Mouse (Mus musculus) lung, embryonic 16.5 days (tissue): Measurements from ENCODE around the gene Gm10192. TPM values are rescaled to one million over a fixed set of nuclear protein-coding genes. Genes with fewer than 3 reads are reported as not detected.
"Not testable (repeated sequence)": the region's sequence is repeated elsewhere in the genome, so short reads cannot be mapped to it uniquely, and the experiment has no call there.

Source experiments
- ATAC-seq: fragments of 200-750 bp; cut with Nextera tagmentation; 2 replicates; pipeline ENCODE4 v1.8.0; 2017; ENCODE audit warnings: low read depth, mild to moderate bottlenecking, moderate library complexity
- H3K27ac ChIP-seq: fragments of 300-500 bp; sonication (generic); 2 replicates; pipeline ENCODE4 v1.5.1; 2014; ENCODE audit warnings: mild to moderate bottlenecking, control low read depth, low read length
- H3K27me3 ChIP-seq: fragments of 300-500 bp; sonication (generic); 2 replicates; pipeline ENCODE4 v1.6.1; 2014; ENCODE audit warnings: low read depth, low read length, mixed read lengths; ENCODE audit not compliant: control insufficient read depth, insufficient read depth
- H3K36me3 ChIP-seq: fragments of 300-500 bp; sonication (generic); 2 replicates; pipeline ENCODE4 v1.6.1; 2014; ENCODE audit warnings: low read length; ENCODE audit not compliant: control insufficient read depth, insufficient read depth
- H3K4me1 ChIP-seq: fragments of 300-500 bp; sonication (generic); replicated peaks from 2 replicates; pipeline ENCODE4 v1.6.1; 2014; ENCODE audit warnings: low read length, mixed read lengths; ENCODE audit not compliant: control insufficient read depth, insufficient read depth
- H3K4me2 ChIP-seq: fragments of 300-500 bp; sonication (generic); 2 replicates; pipeline ENCODE4 v1.6.1; 2014; ENCODE audit warnings: low read depth, low read length, control low read depth
- H3K4me3 ChIP-seq: fragments of 300-500 bp; sonication (generic); 2 replicates; pipeline ENCODE4 v1.5.1; 2014; ENCODE audit warnings: mild to moderate bottlenecking, low read length, control low read depth
- H3K9ac ChIP-seq: fragments of 300-500 bp; sonication (generic); 2 replicates; pipeline ENCODE4 v1.6.1; 2014; ENCODE audit warnings: low read length, control low read depth
- H3K9me3 ChIP-seq: fragments of 300-500 bp; sonication (generic); 2 replicates; pipeline ENCODE4 v1.6.1; 2016; ENCODE audit warnings: low read length; ENCODE audit not compliant: control insufficient read depth
- WGBS: fragments of 180-500 bp; shearing (Covaris S2); extraction: QIAGEN DNeasy Blood & Tissue Kit; methylation state at CpG from one replicate; pipeline ENCODE4 v1.1.7; 2014; 5-methylcytosine and 5-hydroxymethylcytosine counted together
- polyA plus RNA-seq: library from polyadenylated mRNA; unstranded; fragments of >200 nt; fragmentation: Nextera tagmentation; extraction: Ambion mirVana; gene quantifications from 2 replicates; pipeline ENCODE4 v1.2.1, GENCODE M21; 2015

Gene Gm10192
- polyA plus RNA-seq = not detected in 2 replicates

DNA sequence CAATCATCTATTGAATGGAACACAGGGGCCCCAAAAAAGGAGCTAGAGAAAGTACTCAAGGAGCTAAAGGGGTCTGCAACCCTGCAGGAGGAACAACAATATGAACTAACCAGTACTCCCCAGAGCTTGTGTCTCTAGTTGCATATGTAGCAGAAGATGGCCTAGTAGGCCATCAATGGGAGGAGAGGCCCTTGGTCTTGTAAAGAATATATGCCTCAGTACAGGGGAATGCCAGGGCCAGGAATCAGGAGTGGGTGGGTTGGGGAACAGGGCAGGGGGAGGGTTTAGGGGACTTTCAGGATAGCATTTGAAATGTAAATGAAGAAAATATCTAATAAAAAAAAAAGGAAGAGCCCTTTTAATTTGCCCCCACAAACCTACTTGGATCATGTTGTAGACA, at the start of gene Gm10192:
Gene Gm10192, minus strand, starts transcription at position 101 of the 400 bp plus-strand sequence.
- not testable (repeated sequence) for H3K9me3 ChIP-seq, H3K27me3 ChIP-seq, H3K4me1 ChIP-seq, H3K9ac ChIP-seq, H3K4me3 ChIP-seq, ATAC-seq, H3K36me3 ChIP-seq, H3K4me2 ChIP-seq, H3K27ac ChIP-seq

DNA sequence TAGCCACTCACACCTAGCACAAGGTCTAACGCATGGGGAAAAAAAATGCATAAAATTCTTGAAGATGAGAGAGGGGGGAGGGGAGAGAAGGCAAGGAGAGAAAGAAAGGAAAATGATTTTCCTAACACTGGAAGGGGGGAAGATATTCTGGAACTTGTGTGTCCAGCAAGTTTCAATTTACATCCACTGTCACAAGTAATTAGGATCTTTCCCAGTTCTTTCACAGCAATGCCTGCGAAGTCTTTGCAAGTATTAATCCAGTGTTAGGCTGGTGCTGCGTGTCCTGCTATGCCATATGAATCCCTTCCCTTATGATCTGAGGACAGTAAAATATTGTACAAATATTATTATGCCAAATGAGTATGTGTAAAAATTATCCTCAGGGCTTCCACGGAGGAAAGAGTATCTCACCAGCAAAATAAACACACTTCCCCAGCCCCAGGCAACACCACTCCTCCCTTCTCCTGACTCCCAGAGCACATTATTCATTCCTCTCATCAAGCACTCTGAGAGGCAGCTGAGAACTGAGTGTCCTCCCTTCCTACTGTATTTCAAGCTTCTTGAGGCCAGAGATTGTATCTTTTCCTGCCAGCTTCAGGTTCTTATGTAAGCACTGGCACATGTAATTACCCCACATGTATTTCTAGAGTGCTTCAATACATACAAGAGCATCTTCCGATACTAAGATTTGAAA, 47.6 kb upstream of the Gm10192 start:
- no peak for ATAC-seq
- WGBS = 36% methylated on average over 5 of the region's 5 CpGs
- Histone ChIP-seq H3K27ac (no peak overlapping the region), H3K9ac (no peak overlapping the region), H3K4me1 (0 out of 2 replicates have a peak, but pooled peaks cover 2% of the 10 kb centered on the region), H3K4me3 (no peak overlapping the region), H3K36me3 (no peaks in the 10 kb centered on the region), H3K4me2 (no peak overlapping the region), H3K9me3 (no peaks in the 10 kb centered on the region), H3K27me3 (no peaks in the 10 kb centered on the region)

DNA sequence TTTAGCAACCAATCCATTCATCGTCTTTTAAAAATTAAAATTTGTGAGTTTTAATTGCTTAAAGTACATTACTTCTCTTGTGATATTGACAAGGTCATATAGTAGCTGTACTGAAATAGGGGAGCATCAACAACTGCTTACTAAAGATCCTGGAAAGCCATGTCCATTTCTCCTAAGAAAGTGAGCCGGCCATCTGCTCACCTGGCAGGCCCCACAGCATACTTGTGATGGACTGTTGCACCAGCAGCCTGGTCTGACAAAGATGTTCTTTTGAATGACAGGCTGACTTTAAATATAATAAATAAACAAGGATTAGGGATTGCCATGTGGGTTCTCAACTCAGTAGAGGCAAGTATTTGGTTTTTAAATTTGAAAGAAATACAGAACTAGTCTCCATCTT, 36.7 kb upstream of the Gm10192 start:
- H3K9me3 ChIP-seq = no peaks in the 10 kb centered on the region
- WGBS = 94% methylated on average over 2 of the region's 2 CpGs
- H3K4me1 ChIP-seq = no peaks in the 10 kb centered on the region
- ATAC-seq = no peak
- H3K4me3 ChIP-seq = no peak overlapping the region
- no peak overlapping the region for H3K27ac ChIP-seq
- H3K36me3 ChIP-seq = no peaks in the 10 kb centered on the region
- H3K4me2 ChIP-seq = no peak overlapping the region
- H3K27me3 ChIP-seq = no peaks in the 10 kb centered on the region
- H3K9ac ChIP-seq = no peak overlapping the region

DNA sequence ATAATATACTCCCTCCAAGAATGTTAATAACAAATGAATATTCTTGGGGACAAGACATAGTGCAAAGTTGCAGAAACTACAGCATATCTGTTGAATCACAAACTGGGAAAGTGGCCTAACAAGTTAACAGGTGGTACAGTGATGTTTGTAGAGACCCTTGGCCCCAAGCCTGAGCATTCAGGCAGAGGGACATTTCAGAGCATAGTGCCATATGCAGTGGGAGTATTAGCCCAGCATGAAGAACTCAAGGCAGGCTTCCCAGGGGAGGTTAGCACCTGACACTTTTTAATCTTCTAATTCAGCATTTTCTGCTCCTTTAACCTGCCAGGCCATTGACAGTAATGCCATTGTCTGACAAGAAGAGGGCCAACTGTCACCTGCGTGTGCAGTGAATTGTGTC, 34.9 kb upstream of the Gm10192 start:
- no peak overlapping the region for H3K27ac ChIP-seq
- H3K9ac ChIP-seq = no peak overlapping the region
- 69% methylated on average over 1 of the region's 1 CpGs for WGBS
- H3K9me3 ChIP-seq = no peaks in the 10 kb centered on the region
- H3K36me3 ChIP-seq = no peaks in the 10 kb centered on the region
- no peak for ATAC-seq
- H3K4me2 ChIP-seq = no peak overlapping the region
- no peaks in the 10 kb centered on the region for H3K27me3 ChIP-seq
- H3K4me3 ChIP-seq = no peak overlapping the region
- H3K4me1 ChIP-seq = no peaks in the 10 kb centered on the region

DNA sequence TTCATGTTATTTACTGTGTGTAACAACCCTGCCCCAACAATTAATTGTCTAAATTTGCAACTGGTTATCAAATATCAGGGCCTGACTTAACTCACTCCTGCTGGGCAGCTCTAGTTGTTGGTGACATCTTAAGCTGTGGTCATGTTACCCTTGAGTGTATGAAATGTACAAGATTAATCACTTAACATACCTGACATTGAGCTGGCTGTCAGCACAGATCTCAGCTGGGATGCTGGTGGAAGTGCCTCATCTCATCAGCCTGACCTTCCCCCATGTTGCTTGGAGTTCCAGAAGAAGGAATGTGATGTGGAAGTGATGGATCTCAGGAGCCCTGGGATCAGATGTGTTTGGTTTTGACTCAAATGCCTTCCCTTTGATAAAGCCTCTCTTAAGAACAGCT, 29.5 kb upstream of the Gm10192 start:
- Histone ChIP-seq H3K36me3 (no peaks in the 10 kb centered on the region), H3K4me1 (no peaks in the 10 kb centered on the region), H3K27me3 (no peaks in the 10 kb centered on the region), H3K9ac (no peak overlapping the region), H3K4me3 (no peak overlapping the region), H3K4me2 (no peak overlapping the region), H3K9me3 (no peaks in the 10 kb centered on the region), H3K27ac (no peak overlapping the region)
- ATAC-seq = no peak

DNA sequence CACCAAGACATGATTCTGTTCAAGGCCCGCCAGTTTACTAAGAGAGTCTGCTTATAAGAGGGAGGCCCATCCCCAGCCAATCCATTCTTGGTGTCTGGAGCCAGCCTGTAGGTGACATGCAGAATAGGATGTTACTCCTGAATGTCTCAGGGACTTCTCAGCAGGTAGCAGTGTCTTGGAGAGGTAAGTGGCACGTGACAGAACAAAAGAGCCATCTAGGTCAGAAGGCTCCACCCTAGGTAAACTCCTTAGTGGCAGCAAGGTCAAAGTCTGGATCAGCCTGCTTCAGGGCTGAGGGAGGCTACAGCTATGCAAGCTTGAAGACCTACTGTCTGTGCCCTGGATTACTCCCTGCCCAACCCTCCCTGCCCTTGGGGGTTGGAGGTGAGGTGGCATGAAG, 20.0 kb upstream of the Gm10192 start:
- H3K9ac ChIP-seq, H3K36me3 ChIP-seq, H3K27ac ChIP-seq, H3K4me3 ChIP-seq, ATAC-seq, H3K27me3 ChIP-seq, H3K4me1 ChIP-seq, H3K9me3 ChIP-seq, H3K4me2 ChIP-seq: not testable (repeated sequence)
- WGBS = 56% methylated on average over 2 of the region's 2 CpGs

DNA sequence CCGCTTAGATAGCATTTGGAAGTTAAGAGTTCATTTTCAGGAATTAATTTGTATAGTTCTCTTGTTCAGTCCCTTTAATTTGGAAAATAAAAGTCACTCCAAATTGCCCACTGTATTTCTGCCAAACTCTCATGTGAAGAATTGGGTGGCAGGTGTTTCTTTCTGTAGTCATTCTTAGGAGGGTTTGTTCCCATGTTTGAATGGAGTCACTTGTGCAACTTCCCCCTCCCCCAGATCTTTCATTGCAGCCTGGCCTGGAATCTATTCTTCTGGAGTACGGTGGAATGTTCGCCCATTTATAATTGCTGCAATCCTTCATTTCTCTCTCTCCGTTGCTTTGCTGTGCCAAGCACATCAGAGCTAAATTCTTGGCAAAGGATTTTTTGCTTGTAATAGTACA, 10.2 kb upstream of the Gm10192 start:
- no peaks in the 10 kb centered on the region for H3K36me3 ChIP-seq
- H3K4me2 ChIP-seq = no peak overlapping the region
- ATAC-seq = no peak
- no peak overlapping the region for H3K4me3 ChIP-seq
- WGBS = 43% methylated on average over 4 of the region's 4 CpGs
- H3K27ac ChIP-seq = no peak overlapping the region
- H3K4me1 ChIP-seq = no peaks in the 10 kb centered on the region
- H3K9me3 ChIP-seq = no peaks in the 10 kb centered on the region
- H3K27me3 ChIP-seq = no peaks in the 10 kb centered on the region
- no peak overlapping the region for H3K9ac ChIP-seq

DNA sequence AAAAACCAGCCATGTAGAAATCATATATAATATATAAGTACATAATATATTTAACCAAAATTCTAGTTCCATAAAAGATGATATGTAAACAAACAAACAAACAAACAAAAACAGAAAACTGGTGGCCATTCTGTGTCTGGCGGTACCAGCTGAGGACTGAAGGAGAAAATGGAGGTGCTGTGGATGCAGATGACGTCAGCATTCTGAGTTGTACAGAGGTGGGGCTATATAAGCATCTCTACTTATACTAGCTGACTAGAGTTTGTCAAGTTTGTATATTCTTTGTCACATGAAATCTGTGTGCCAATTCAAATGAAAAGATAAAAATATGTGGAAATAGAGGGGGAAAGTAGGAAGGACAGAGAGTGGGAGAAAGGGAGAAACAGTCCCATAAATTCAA, 9.6 kb upstream of the Gm10192 start:
- Histone ChIP-seq H3K9me3 (no peaks in the 10 kb centered on the region), H3K36me3 (no peaks in the 10 kb centered on the region), H3K4me1 (no peaks in the 10 kb centered on the region), H3K27me3 (no peaks in the 10 kb centered on the region), H3K4me3 (no peak overlapping the region), H3K9ac (no peak overlapping the region), H3K27ac (no peak overlapping the region), H3K4me2 (no peak overlapping the region)
- WGBS = 81% methylated on average over 2 of the region's 2 CpGs
- ATAC-seq = no peak

DNA sequence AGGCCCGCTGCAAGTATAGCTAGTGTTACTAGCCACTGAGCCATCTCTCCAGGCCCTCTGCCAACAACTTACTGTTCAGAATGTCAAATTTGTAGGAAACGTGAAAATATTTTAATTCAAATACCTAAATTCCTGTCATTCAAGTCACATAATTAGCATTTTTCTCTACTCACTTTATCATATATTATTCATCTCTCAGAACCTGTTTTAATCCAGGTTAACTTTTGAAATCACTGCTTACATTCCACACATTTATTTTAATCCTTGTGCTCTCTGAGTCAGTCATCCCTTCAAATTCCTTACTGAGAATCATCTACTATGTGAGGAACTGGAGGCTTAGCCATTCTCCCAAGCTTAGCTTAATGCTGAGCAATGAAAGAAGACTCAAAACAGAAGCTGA, 2.6 kb downstream of the Gm10192 start:
- no peak for ATAC-seq
- no peaks in the 10 kb centered on the region for H3K9me3 ChIP-seq
- 70% methylated on average over 2 of the region's 2 CpGs for WGBS
- H3K27me3 ChIP-seq = no peaks in the 10 kb centered on the region
- no peak overlapping the region for H3K9ac ChIP-seq
- no peaks in the 10 kb centered on the region for H3K4me1 ChIP-seq
- H3K36me3 ChIP-seq = no peaks in the 10 kb centered on the region
- H3K4me3 ChIP-seq = no peak overlapping the region
- H3K4me2 ChIP-seq = no peak overlapping the region
- no peak overlapping the region for H3K27ac ChIP-seq

DNA sequence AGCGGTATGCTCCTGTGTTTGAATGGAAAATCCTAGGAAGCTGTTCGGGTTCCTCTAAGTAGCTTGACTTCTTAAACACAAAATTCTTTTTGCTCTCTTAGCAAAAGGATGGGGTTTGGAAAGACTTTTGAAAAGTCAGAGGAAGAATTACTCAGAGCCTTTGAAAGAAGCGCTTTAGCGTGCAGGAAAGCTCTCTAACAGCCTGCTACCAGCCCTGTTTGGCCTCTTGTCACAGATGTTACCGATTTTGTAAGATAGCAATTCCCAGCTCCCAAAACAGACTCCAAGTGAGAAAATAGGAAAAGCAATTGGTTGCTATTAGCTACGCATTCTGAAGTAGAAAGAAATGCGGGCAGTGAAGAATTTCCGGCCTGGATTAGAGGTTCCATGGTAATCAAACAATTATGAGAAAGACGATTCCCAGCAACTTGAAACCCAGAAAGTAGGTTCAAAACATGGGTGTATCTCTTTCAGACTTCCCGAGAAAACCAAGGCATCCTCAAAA, 26.1 kb downstream of the Gm10192 start:
- Histone ChIP-seq H3K4me2 (no peak overlapping the region), H3K4me3 (no peak overlapping the region), H3K27ac (no peak overlapping the region), H3K36me3 (no peaks in the 10 kb centered on the region), H3K9me3 (no peaks in the 10 kb centered on the region), H3K9ac (no peak overlapping the region), H3K27me3 (no peaks in the 10 kb centered on the region), H3K4me1 (no peaks in the 10 kb centered on the region)
- WGBS = 61% methylated on average over 10 of the region's 10 CpGs
- no peak for ATAC-seq
